Mouse (Mus musculus) limb, embryonic 15.5 days (tissue): ENCODE measurements around the gene Arhgef33. TPM values are rescaled to one million over a fixed set of nuclear protein-coding genes. Genes with fewer than 3 reads are reported as not detected.

Experiments used
- ATAC-seq: fragments of 200-750 bp; cut with Nextera tagmentation; 2 replicates; pipeline ENCODE4 v1.8.0; 2017; ENCODE audit warnings: low read depth, moderate TSS enrichment; ENCODE audit not compliant: insufficient number of reproducible peaks, low FRiP score, low TSS enrichment
- H3K27ac ChIP-seq: fragments of 300-500 bp; sonication (generic); 2 replicates; pipeline ENCODE4 v1.5.1; 2015; ENCODE audit warnings: moderate library complexity, mild to moderate bottlenecking, inconsistent platforms
- H3K27me3 ChIP-seq: fragments of 300-500 bp; sonication (generic); 2 replicates; pipeline ENCODE4 v1.6.1; 2015; ENCODE audit warnings: inconsistent platforms
- H3K36me3 ChIP-seq: fragments of 300-500 bp; sonication (generic); 2 replicates; pipeline ENCODE4 v1.6.1; 2015; ENCODE audit warnings: inconsistent platforms
- H3K4me1 ChIP-seq: fragments of 300-500 bp; sonication (generic); 2 replicates; pipeline ENCODE4 v1.6.1; 2015; ENCODE audit warnings: inconsistent platforms
- H3K4me2 ChIP-seq: fragments of 300-500 bp; sonication (generic); 2 replicates; pipeline ENCODE4 v1.6.1; 2015; ENCODE audit warnings: mild to moderate bottlenecking, inconsistent platforms
- H3K4me3 ChIP-seq: fragments of 300-500 bp; sonication (generic); 2 replicates; pipeline ENCODE4 v1.5.1; 2015; ENCODE audit warnings: mild to moderate bottlenecking, inconsistent platforms
- H3K9ac ChIP-seq: fragments of 300-500 bp; sonication (generic); 2 replicates; pipeline ENCODE4 v1.6.1; 2015; ENCODE audit warnings: inconsistent platforms
- H3K9me3 ChIP-seq: fragments of 300-500 bp; sonication (generic); 2 replicates; pipeline ENCODE4 v1.6.1; 2016; ENCODE audit warnings: inconsistent platforms
- WGBS: fragments of 180-500 bp; shearing (Covaris S2); methylation state at CpG from one replicate; pipeline ENCODE4 v1.1.7; 2015; 5-methylcytosine and 5-hydroxymethylcytosine counted together
- polyA plus RNA-seq: library from polyadenylated mRNA; unstranded; fragments of >200 nt; fragmentation: Nextera tagmentation; extraction: Ambion mirVana; gene quantifications from 2 replicates; pipeline ENCODE4 v1.2.1, GENCODE M21; 2015

The Arhgef33 gene
- polyA plus RNA-seq, 1 experiment from 2014 or later, result 0.42 TPM

GRCm38 (mm10) chr17:80298844-80299243 is 8.4 kb upstream of the Arhgef33 start:
- ATAC-seq, result no peak
- Histone ChIP-seq H3K9me3 (no peaks in the 10 kb centered on the region), H3K4me1 (no peaks in the 10 kb centered on the region), H3K4me2 (no peak overlapping the region), H3K27ac (no peak overlapping the region), H3K27me3 (no peaks in the 10 kb centered on the region), H3K36me3 (no peaks in the 10 kb centered on the region), H3K4me3 (no peak overlapping the region), H3K9ac (no peak overlapping the region)
- WGBS, result 83% methylated on average over 5 of the region's 5 CpGs

- WGBS, result 55% methylated on average over 9 of the region's 9 CpGs
- H3K9me3 ChIP-seq, result no peaks in the 10 kb centered on the region
- no peaks in the 10 kb centered on the region for H3K27me3 ChIP-seq
- H3K36me3 ChIP-seq, result no peaks in the 10 kb centered on the region
- H3K4me2 ChIP-seq, result no peak overlapping the region
- no peak overlapping the region for H3K9ac ChIP-seq
- no peak overlapping the region for H3K4me3 ChIP-seq
- no peak for ATAC-seq
- H3K27ac ChIP-seq, result no peak overlapping the region
- peaks cover 17% of the 10 kb centered on the region for H3K4me1 ChIP-seq
Measured at GRCm38 (mm10) chr17:80311761-80312160, 4.6 kb downstream of the Arhgef33 start.

GRCm38 (mm10) chr17:80312405-80312804 is 5.2 kb downstream of the Arhgef33 start:
- WGBS, result 49% methylated on average over 4 of the region's 4 CpGs
- no peak overlapping the region for H3K4me2 ChIP-seq
- no peaks in the 10 kb centered on the region for H3K27me3 ChIP-seq
- H3K9ac ChIP-seq, result no peak overlapping the region
- no peaks in the 10 kb centered on the region for H3K9me3 ChIP-seq
- H3K27ac ChIP-seq, result no peak overlapping the region
- H3K4me1 ChIP-seq, result peaks cover 17% of the 10 kb centered on the region
- no peak overlapping the region for H3K4me3 ChIP-seq
- no peaks in the 10 kb centered on the region for H3K36me3 ChIP-seq
- no peak for ATAC-seq

GRCm38 (mm10) chr17:80322228-80322627 is 15.0 kb downstream of the Arhgef33 start:
- no peaks in the 10 kb centered on the region for H3K36me3 ChIP-seq
- ATAC-seq, result no peak
- WGBS, result 89% methylated on average over 6 of the region's 6 CpGs
- no peak overlapping the region for H3K4me3 ChIP-seq
- no peak overlapping the region for H3K27ac ChIP-seq
- H3K4me1 ChIP-seq, result 0 out of 2 replicates have a peak, but pooled peaks cover 2% of the 10 kb centered on the region
- H3K4me2 ChIP-seq, result no peak overlapping the region
- H3K9ac ChIP-seq, result no peak overlapping the region
- no peaks in the 10 kb centered on the region for H3K27me3 ChIP-seq
- no peaks in the 10 kb centered on the region for H3K9me3 ChIP-seq

- ATAC-seq, result no peak
- no peak overlapping the region for H3K9ac ChIP-seq
- H3K36me3 ChIP-seq, result no peaks in the 10 kb centered on the region
- no peak overlapping the region for H3K4me3 ChIP-seq
- 0 out of 2 replicates have a peak, but pooled peaks cover 2% of the 10 kb centered on the region for H3K4me1 ChIP-seq
- WGBS, result 68% methylated on average over 4 of the region's 4 CpGs
- no peaks in the 10 kb centered on the region for H3K9me3 ChIP-seq
- H3K4me2 ChIP-seq, result no peak overlapping the region
- H3K27me3 ChIP-seq, result no peaks in the 10 kb centered on the region
- no peak overlapping the region for H3K27ac ChIP-seq
Measured at GRCm38 (mm10) chr17:80323015-80323414, 15.8 kb downstream of the Arhgef33 start.

- ATAC-seq, result no peak
- no peak overlapping the region for H3K4me3 ChIP-seq
- no peaks in the 10 kb centered on the region for H3K36me3 ChIP-seq
- 0 out of 2 replicates have a peak, but pooled peaks cover 2% of the 10 kb centered on the region for H3K4me1 ChIP-seq
- no peak overlapping the region for H3K27ac ChIP-seq
- no peak overlapping the region for H3K9ac ChIP-seq
- H3K4me2 ChIP-seq, result no peak overlapping the region
- 76% methylated on average over 8 of the region's 8 CpGs for WGBS
- no peaks in the 10 kb centered on the region for H3K9me3 ChIP-seq
- no peaks in the 10 kb centered on the region for H3K27me3 ChIP-seq
Measured at GRCm38 (mm10) chr17:80323658-80324057, 16.5 kb downstream of the Arhgef33 start.

- no peak overlapping the region for H3K27ac ChIP-seq
- no peaks in the 10 kb centered on the region for H3K27me3 ChIP-seq
- no peaks in the 10 kb centered on the region for H3K9me3 ChIP-seq
- WGBS, result 80% methylated on average over 7 of the region's 7 CpGs
- ATAC-seq, result no peak
- H3K9ac ChIP-seq, result no peak overlapping the region
- no peak overlapping the region for H3K4me2 ChIP-seq
- H3K4me3 ChIP-seq, result no peak overlapping the region
- H3K36me3 ChIP-seq, result no peaks in the 10 kb centered on the region
- H3K4me1 ChIP-seq, result 0 out of 2 replicates have a peak, but pooled peaks cover 2% of the 10 kb centered on the region
Measured at GRCm38 (mm10) chr17:80324521-80324920, 17.3 kb downstream of the Arhgef33 start.

- WGBS, result 84% methylated on average over 5 of the region's 5 CpGs
- no peak overlapping the region for H3K9ac ChIP-seq
- no peak overlapping the region for H3K27ac ChIP-seq
- no peak overlapping the region for H3K4me3 ChIP-seq
- no peaks in the 10 kb centered on the region for H3K27me3 ChIP-seq
- 0 out of 2 replicates have a peak, but pooled peaks cover 2% of the 10 kb centered on the region for H3K4me1 ChIP-seq
- H3K9me3 ChIP-seq, result no peaks in the 10 kb centered on the region
- ATAC-seq, result no peak
- no peak overlapping the region for H3K4me2 ChIP-seq
- H3K36me3 ChIP-seq, result no peaks in the 10 kb centered on the region
Measured at GRCm38 (mm10) chr17:80325456-80325855, 18.2 kb downstream of the Arhgef33 start.

GRCm38 (mm10) chr17:80326431-80326830 is 19.2 kb downstream of the Arhgef33 start:
- no peak overlapping the region for H3K9ac ChIP-seq
- no peak overlapping the region for H3K27ac ChIP-seq
- no peak for ATAC-seq
- no peaks in the 10 kb centered on the region for H3K36me3 ChIP-seq
- whole genome bisulfite sequencing, result 59% methylated on average over 3 of the region's 3 CpGs
- 0 out of 2 replicates have a peak, but pooled peaks cover 2% of the 10 kb centered on the region for H3K4me1 ChIP-seq
- no peak overlapping the region for H3K4me2 ChIP-seq
- H3K27me3 ChIP-seq, result no peaks in the 10 kb centered on the region
- H3K4me3 ChIP-seq, result no peak overlapping the region
- H3K9me3 ChIP-seq, result no peaks in the 10 kb centered on the region

- H3K27me3 ChIP-seq, result no peaks in the 10 kb centered on the region
- ATAC-seq, result no peak
- H3K27ac ChIP-seq, result no peak overlapping the region
Measured at GRCm38 (mm10) chr17:80332386-80332785, 25.2 kb downstream of the Arhgef33 start.

GRCm38 (mm10) chr17:80345277-80345676 is 38.1 kb downstream of the Arhgef33 start:
- H3K4me1 ChIP-seq, result no peaks in the 10 kb centered on the region
- H3K27ac ChIP-seq, result no peak overlapping the region
- H3K36me3 ChIP-seq, result no peaks in the 10 kb centered on the region
- 72% methylated on average over 4 of the region's 4 CpGs for WGBS
- no peaks in the 10 kb centered on the region for H3K27me3 ChIP-seq
- ATAC-seq, result no peak
- no peak overlapping the region for H3K4me3 ChIP-seq
- no peaks in the 10 kb centered on the region for H3K9me3 ChIP-seq
- H3K9ac ChIP-seq, result no peak overlapping the region
- no peak overlapping the region for H3K4me2 ChIP-seq

More at GRCm38 (mm10) chr17:80332386-80332785, 25.2 kb downstream of the Arhgef33 start:
- H3K4me2 ChIP-seq, result no peak overlapping the region
- no peaks in the 10 kb centered on the region for H3K9me3 ChIP-seq
- WGBS, result 79% methylated on average over 2 of the region's 2 CpGs
- no peak overlapping the region for H3K4me3 ChIP-seq
- H3K36me3 ChIP-seq, result no peaks in the 10 kb centered on the region
- no peaks in the 10 kb centered on the region for H3K4me1 ChIP-seq
- H3K9ac ChIP-seq, result no peak overlapping the region

GRCm38 (mm10) chr17:80346591-80347125 is 39.5 kb downstream of the Arhgef33 start:
- Histone ChIP-seq H3K27ac (no peak overlapping the region), H3K27me3 (no peaks in the 10 kb centered on the region), H3K36me3 (no peaks in the 10 kb centered on the region), H3K4me1 (no peaks in the 10 kb centered on the region), H3K9ac (no peak overlapping the region), H3K4me3 (no peak overlapping the region), H3K4me2 (no peak overlapping the region), H3K9me3 (no peaks in the 10 kb centered on the region)
- 66% methylated on average over 11 of the region's 11 CpGs for WGBS
- ATAC-seq, result no peak

GRCm38 (mm10) chr17:80347234-80347633 is 40.0 kb downstream of the Arhgef33 start:
- ATAC-seq, result no peak
- Histone ChIP-seq H3K4me1 (no peaks in the 10 kb centered on the region), H3K27ac (0 out of 2 replicates have a peak overlapping the region, but pooled peaks have one; percentile 2), H3K4me2 (no peak overlapping the region), H3K9me3 (no peaks in the 10 kb centered on the region), H3K9ac (no peak overlapping the region), H3K36me3 (no peaks in the 10 kb centered on the region), H3K27me3 (no peaks in the 10 kb centered on the region), H3K4me3 (no peak overlapping the region)
- 32% methylated on average over 6 of the region's 6 CpGs for WGBS
